In genomic region chr12:34284396-34284795, GRCm38 (mm10) we compare ENCODE assay signal across 31 mouse cellular contexts.
"Had no signal": no experiment of that assay in that cellular context is flagged by ENCODE, and none has a peak within 500 bp of the region (broad histone marks: within the 10 kb centered on the region; RNA-seq: fewer than 3 reads in every experiment).

No protein-coding gene starts in this region.

- H3K9ac ChIP-seq: limb, embryonic 12.5 days; limb, embryonic 13.5 days; limb, embryonic 15.5 days; liver, embryonic 12.5 days; liver, embryonic 13.5 days; liver, embryonic 14.5 days; liver, embryonic 15.5 days; liver, postnatal 0 days; lung, embryonic 14.5 days; lung, embryonic 15.5 days; midbrain, embryonic 12.5 days; midbrain, embryonic 13.5 days; midbrain, embryonic 15.5 days had no signal

- H3K4me2 ChIP-seq: limb, embryonic 12.5 days; limb, embryonic 13.5 days; limb, embryonic 15.5 days; liver, embryonic 11.5 days; liver, embryonic 12.5 days; liver, embryonic 13.5 days; liver, embryonic 15.5 days; lung, embryonic 14.5 days; lung, embryonic 15.5 days; midbrain, embryonic 11.5 days; midbrain, embryonic 12.5 days; midbrain, embryonic 13.5 days; midbrain, embryonic 15.5 days had no signal

- H3K27me3 ChIP-seq: limb, embryonic 12.5 days; limb, embryonic 13.5 days; limb, embryonic 15.5 days; liver, embryonic 12.5 days; liver, embryonic 13.5 days; liver, embryonic 15.5 days; lung, embryonic 15.5 days; megakaryocyte, embryonic 14.5 days; midbrain, embryonic 12.5 days; midbrain, embryonic 13.5 days; midbrain, embryonic 15.5 days had no signal

- DNase-seq: left cerebral cortex, postnatal 4 days; liver; liver, embryonic 13.5 days; liver, postnatal 0 days; lung, adult 18-20 months; lung, adult 2 months; lung, embryonic 14.5 days; lung, postnatal 10 days; lung, postnatal 14 days; lung, postnatal 36 days; lung, postnatal 4 days; midbrain, embryonic 14.5 days had no signal

- H3K9me3 ChIP-seq: limb, embryonic 10.5 days; limb, embryonic 12.5 days; limb, embryonic 13.5 days; limb, embryonic 15.5 days; liver, embryonic 12.5 days; liver, embryonic 13.5 days; liver, embryonic 15.5 days; lung, embryonic 15.5 days; megakaryocyte, embryonic 14.5 days; midbrain, embryonic 10.5 days; midbrain, embryonic 12.5 days; midbrain, embryonic 13.5 days; midbrain, embryonic 15.5 days had no signal

- H3K4me1 ChIP-seq: limb, embryonic 12.5 days; limb, embryonic 13.5 days; limb, embryonic 15.5 days; liver, embryonic 12.5 days; liver, embryonic 13.5 days; liver, embryonic 15.5 days; lung, embryonic 15.5 days; megakaryocyte, embryonic 14.5 days; midbrain, embryonic 10.5 days; midbrain, embryonic 12.5 days; midbrain, embryonic 13.5 days; midbrain, embryonic 15.5 days had no signal

- ATAC-seq: liver, embryonic 12.5 days; liver, postnatal 0 days; lung, postnatal 0 days; midbrain, embryonic 13.5 days; midbrain, embryonic 15.5 days; midbrain, embryonic 16.5 days had no signal

- H3K27ac ChIP-seq: limb, embryonic 10.5 days; limb, embryonic 12.5 days; limb, embryonic 13.5 days; limb, embryonic 15.5 days; liver, embryonic 12.5 days; liver, embryonic 13.5 days; liver, embryonic 14.5 days; liver, embryonic 15.5 days; lung, embryonic 15.5 days; macrophage; midbrain, embryonic 10.5 days; midbrain, embryonic 12.5 days; midbrain, embryonic 13.5 days; midbrain, embryonic 15.5 days had no signal

- H3K4me3 ChIP-seq: limb, embryonic 10.5 days; limb, embryonic 12.5 days; limb, embryonic 13.5 days; limb, embryonic 15.5 days; liver, embryonic 12.5 days; liver, embryonic 13.5 days; liver, embryonic 15.5 days; lung, embryonic 15.5 days; megakaryocyte, embryonic 14.5 days; midbrain, embryonic 10.5 days; midbrain, embryonic 12.5 days; midbrain, embryonic 13.5 days; midbrain, embryonic 15.5 days; myocyte had no signal

- H3K36me3 ChIP-seq: limb, embryonic 10.5 days; limb, embryonic 12.5 days; limb, embryonic 13.5 days; limb, embryonic 15.5 days; liver, embryonic 12.5 days; liver, embryonic 13.5 days; liver, embryonic 15.5 days; lung, embryonic 15.5 days; midbrain, embryonic 10.5 days; midbrain, embryonic 12.5 days; midbrain, embryonic 13.5 days; midbrain, embryonic 15.5 days had no signal
